Mouse (Mus musculus): ENCODE data around the gene Cnbd2. TPM values are rescaled to one million over a fixed set of nuclear protein-coding genes. Genes with fewer than 3 reads are reported as not detected.
"Not testable (repeated sequence)": the region's sequence is repeated elsewhere in the genome, so short reads cannot be mapped to it uniquely, and the experiment has no call there.

The Cnbd2 gene
- polyA plus RNA-seq, 1 experiment: 6.5 TPM

GRCm38 (mm10) chr2:156370896-156371295, 58.8 kb downstream of the Cnbd2 start:
- H3K4me3 ChIP-seq (ENCODE audit: low read depth, low read length): no peak overlapping the region
- no peaks in the 10 kb centered on the region for H3K4me1 ChIP-seq (ENCODE audit: control insufficient read depth, insufficient read depth, low read length)
- TF ChIP-seq EP300 (IDR thresholded peaks at IDR 0.05; ENCODE audit: insufficient read depth, low read depth, low read length) (no peak), CTCF (IDR thresholded peaks at IDR 0.05; ENCODE audit: low read depth, low read length) (no peak), POLR2A (IDR thresholded peaks at IDR 0.05; ENCODE audit: insufficient read depth, low read length) (no peak)
- H3K27me3 ChIP-seq (ENCODE audit: control insufficient read depth, insufficient read depth, low read length, poor library complexity, severe bottlenecking): no peaks in the 10 kb centered on the region
- H3K27ac ChIP-seq (ENCODE audit: insufficient read depth, low read length): no peak overlapping the region
- no peak overlapping the region for H3K9ac ChIP-seq (ENCODE audit: low read depth, poor library complexity, severe bottlenecking)
- no peaks in the 10 kb centered on the region for H3K36me3 ChIP-seq (ENCODE audit: control insufficient read depth, insufficient read depth, low read length, poor library complexity, severe bottlenecking)
- no peaks in the 10 kb centered on the region for H3K9me3 ChIP-seq (replicated peaks; ENCODE audit: control insufficient read depth, insufficient read depth, low read length, poor library complexity, severe bottlenecking)

GRCm38 (mm10) chr2:156376956-156377355, 64.9 kb downstream of the Cnbd2 start:
- Histone ChIP-seq H3K4me1 (ENCODE audit: control insufficient read depth, insufficient read depth, low read length) (no peaks in the 10 kb centered on the region), H3K27me3 (ENCODE audit: control insufficient read depth, insufficient read depth, low read length, poor library complexity, severe bottlenecking) (no peaks in the 10 kb centered on the region), H3K27ac (ENCODE audit: insufficient read depth, low read length) (no peak overlapping the region), H3K36me3 (ENCODE audit: control insufficient read depth, insufficient read depth, low read length, poor library complexity, severe bottlenecking) (no peaks in the 10 kb centered on the region), H3K9ac (ENCODE audit: low read depth, poor library complexity, severe bottlenecking) (no peak overlapping the region), H3K9me3 (replicated peaks; ENCODE audit: control insufficient read depth, insufficient read depth, low read length, poor library complexity, severe bottlenecking) (no peaks in the 10 kb centered on the region), H3K4me3 (ENCODE audit: low read depth, low read length) (no peak overlapping the region)
- TF ChIP-seq CTCF (IDR thresholded peaks at IDR 0.05; ENCODE audit: low read depth, low read length) (no peak), POLR2A (IDR thresholded peaks at IDR 0.05; ENCODE audit: insufficient read depth, low read length) (no peak), EP300 (IDR thresholded peaks at IDR 0.05; ENCODE audit: insufficient read depth, low read depth, low read length) (no peak)

GRCm38 (mm10) chr2:156379929-156380328, 67.8 kb downstream of the Cnbd2 start:
- Histone ChIP-seq H3K4me1 (ENCODE audit: control insufficient read depth, insufficient read depth, low read length) (no peaks in the 10 kb centered on the region), H3K27me3 (ENCODE audit: control insufficient read depth, insufficient read depth, low read length, poor library complexity, severe bottlenecking) (no peaks in the 10 kb centered on the region), H3K36me3 (ENCODE audit: control insufficient read depth, insufficient read depth, low read length, poor library complexity, severe bottlenecking) (no peaks in the 10 kb centered on the region), H3K9me3 (replicated peaks; ENCODE audit: control insufficient read depth, insufficient read depth, low read length, poor library complexity, severe bottlenecking) (no peaks in the 10 kb centered on the region), H3K9ac (ENCODE audit: low read depth, poor library complexity, severe bottlenecking) (no peak overlapping the region), H3K27ac (ENCODE audit: insufficient read depth, low read length) (no peak overlapping the region), H3K4me3 (ENCODE audit: low read depth, low read length) (no peak overlapping the region)
- TF ChIP-seq EP300 (IDR thresholded peaks at IDR 0.05; ENCODE audit: insufficient read depth, low read depth, low read length) (no peak), POLR2A (IDR thresholded peaks at IDR 0.05; ENCODE audit: insufficient read depth, low read length) (no peak), CTCF (IDR thresholded peaks at IDR 0.05; ENCODE audit: low read depth, low read length) (no peak)

GRCm38 (mm10) chr2:156381350-156381749, 69.3 kb downstream of the Cnbd2 start:
- Histone ChIP-seq H3K9ac (ENCODE audit: low read depth, poor library complexity, severe bottlenecking) (no peak overlapping the region), H3K27ac (ENCODE audit: insufficient read depth, low read length) (no peak overlapping the region), H3K27me3 (ENCODE audit: control insufficient read depth, insufficient read depth, low read length, poor library complexity, severe bottlenecking) (no peaks in the 10 kb centered on the region), H3K4me3 (ENCODE audit: low read depth, low read length) (no peak overlapping the region), H3K4me1 (ENCODE audit: control insufficient read depth, insufficient read depth, low read length) (no peaks in the 10 kb centered on the region), H3K36me3 (ENCODE audit: control insufficient read depth, insufficient read depth, low read length, poor library complexity, severe bottlenecking) (no peaks in the 10 kb centered on the region), H3K9me3 (replicated peaks; ENCODE audit: control insufficient read depth, insufficient read depth, low read length, poor library complexity, severe bottlenecking) (no peaks in the 10 kb centered on the region)
- TF ChIP-seq POLR2A (IDR thresholded peaks at IDR 0.05; ENCODE audit: insufficient read depth, low read length) (no peak), CTCF (IDR thresholded peaks at IDR 0.05; ENCODE audit: low read depth, low read length) (peak; percentile 29)

GRCm38 (mm10) chr2:156392461-156393154, 80.5 kb downstream of the Cnbd2 start:
- H3K9ac ChIP-seq (ENCODE audit: low read depth, poor library complexity, severe bottlenecking); H3K4me1 ChIP-seq (ENCODE audit: control insufficient read depth, insufficient read depth, low read length); H3K4me3 ChIP-seq (ENCODE audit: low read depth, low read length); H3K36me3 ChIP-seq (ENCODE audit: control insufficient read depth, insufficient read depth, low read length, poor library complexity, severe bottlenecking); H3K27ac ChIP-seq (ENCODE audit: insufficient read depth, low read length); H3K9me3 ChIP-seq (replicated peaks; ENCODE audit: control insufficient read depth, insufficient read depth, low read length, poor library complexity, severe bottlenecking); H3K27me3 ChIP-seq (ENCODE audit: control insufficient read depth, insufficient read depth, low read length, poor library complexity, severe bottlenecking): not testable (repeated sequence)
- 0 out of 2 replicates have a peak, but pooled peaks have one; percentile 39 for TF ChIP-seq EP300 (IDR thresholded peaks at IDR 0.05; ENCODE audit: insufficient read depth, low read depth, low read length)

- no peaks in the 10 kb centered on the region for H3K36me3 ChIP-seq (ENCODE audit: control insufficient read depth, insufficient read depth, low read length, poor library complexity, severe bottlenecking)
- TF ChIP-seq POLR2A (IDR thresholded peaks at IDR 0.05; ENCODE audit: insufficient read depth, low read length) (no peak), EP300 (IDR thresholded peaks at IDR 0.05; ENCODE audit: insufficient read depth, low read depth, low read length) (no peak), CTCF (IDR thresholded peaks at IDR 0.05; ENCODE audit: low read depth, low read length) (no peak)
- no peak overlapping the region for H3K4me3 ChIP-seq (ENCODE audit: low read depth, low read length)
- no peaks in the 10 kb centered on the region for H3K27me3 ChIP-seq (ENCODE audit: control insufficient read depth, insufficient read depth, low read length, poor library complexity, severe bottlenecking)
- H3K27ac ChIP-seq (ENCODE audit: insufficient read depth, low read length): no peak overlapping the region
- H3K4me1 ChIP-seq (ENCODE audit: control insufficient read depth, insufficient read depth, low read length): no peaks in the 10 kb centered on the region
- H3K9ac ChIP-seq (ENCODE audit: low read depth, poor library complexity, severe bottlenecking): no peak overlapping the region
- no peaks in the 10 kb centered on the region for H3K9me3 ChIP-seq (replicated peaks; ENCODE audit: control insufficient read depth, insufficient read depth, low read length, poor library complexity, severe bottlenecking)
Observed at GRCm38 (mm10) chr2:156393155-156393828, 81.2 kb downstream of the Cnbd2 start.

Measured in ES-Bruce4 (cell line).